ENCODE assay signal across 8 mouse cellular contexts in genomic region chr6:40470916-40471719, GRCm38 (mm10). TPM values are rescaled to one million over a fixed set of nuclear protein-coding genes. Genes with fewer than 3 reads are reported as not detected.
A peak's percentile ranks its signal among the peaks of the same experiment; 100 is the strongest.
DNase-seq lines count a peak whose midpoint lies in the region; ATAC-seq lines count a peak whose summit lies in the region.

Gene Ssbp1, plus strand, starts transcription at chr6:40471352.

- H3K36me3 ChIP-seq in hindbrain, embryonic 14.5 days (replicated peaks; ENCODE audit: control insufficient read depth, insufficient read depth), result peaks cover 29% of the 10 kb centered on the region

- H3K27me3 ChIP-seq in hindbrain, embryonic 14.5 days (ENCODE audit: control insufficient read depth, insufficient read depth, low read length), result no peaks in the 10 kb centered on the region

- H3K4me3 ChIP-seq in hindbrain, embryonic 14.5 days (replicated peaks; ENCODE audit: low read length), result peak within 1 kb of the TSS; percentile 72

- peaks cover 10% of the 10 kb centered on the region for H3K4me1 ChIP-seq in hindbrain, embryonic 14.5 days (replicated peaks; ENCODE audit: control insufficient read depth, insufficient read depth, low read length)

- H3K9me3 ChIP-seq in hindbrain, embryonic 14.5 days (ENCODE audit: control insufficient read depth, low read length), result no peaks in the 10 kb centered on the region

- peak; percentile 98 for ATAC-seq in hindbrain, embryonic 14.5 days (ENCODE audit: low FRiP score)

- peak within 1 kb of the TSS; percentile 74 for H3K4me2 ChIP-seq in hindbrain, embryonic 14.5 days (replicated peaks)

- under 1% methylated on average over 54 of the region's 54 CpGs for WGBS in hindbrain, embryonic 14.5 days

- peak within 1 kb of the TSS; percentile 96 for H3K27ac ChIP-seq in hindbrain, embryonic 14.5 days

- peak within 1 kb of the TSS; percentile 86 for H3K9ac ChIP-seq in hindbrain, embryonic 14.5 days

- peak; percentile 96 for DNase-seq in R1 (ENCODE audit: low read depth, low spot score)
- peak; percentile 92 to 94 for DNase-seq in cerebellum, postnatal 25 days
- peak; percentile 81 to 85 for DNase-seq in frontal cortex, postnatal 25 days (ENCODE audit: low spot score in 2 of 2)
- DNase-seq in hindbrain, embryonic 14.5 days (ENCODE audit: low spot score), result peak; percentile 95
- DNase-seq in layer of hippocampus, postnatal 36 days, result peak; percentile 87 to 88
- peak; percentile 97 for DNase-seq in lung, postnatal 36 days
- DNase-seq in retina, postnatal 1 day, result peak; percentile 98
- peak; percentile 84 to 87 for DNase-seq in urinary bladder, adult 18-20 months (ENCODE audit: low spot score in 2 of 2)

RNA-seq across cellular contexts. Expression of gene Ssbp1, which starts in this region (rescaled TPM):
- 78.7 and 85.7 TPM in 2 replicates for polyA plus RNA-seq in hindbrain, embryonic 14.5 days (2014; fragmentation: Nextera tagmentation; extraction: Ambion mirVana)
- total RNA-seq in layer of hippocampus, postnatal 36 days (2021), result 10 to 100 TPM; 33.9 to 36.0 TPM

Comparison
In these comparisons a context has a peak if more than half of its experiments do, and no peak if none do; other contexts are left out.
1. Peak in every context shown above with its lines: DNase-seq, ATAC-seq, H3K4me3 ChIP-seq and H3K27ac ChIP-seq.